Mouse (Mus musculus) MEL (cell line): Measurements from ENCODE around the gene Atp10a.

Experiments
- MEF2A ChIP-seq: IDR thresholded peaks from 2 replicates; pipeline ENCODE4 v1.6.1; 2014; ENCODE audit warnings: low read depth, mild to moderate bottlenecking, inconsistent platforms, low read length, improper control_type of control experiment; ENCODE audit not compliant: poor library complexity, insufficient replicate concordance, severe bottlenecking; ENCODE audit errors: extremely low read depth
- MXI1 ChIP-seq: IDR thresholded peaks from 2 replicates; pipeline ENCODE4 v1.6.1; 2011; ENCODE audit warnings: mild to moderate bottlenecking, low read depth, low read length, improper control_type of control experiment
- MYB ChIP-seq: IDR thresholded peaks from 2 replicates; pipeline ENCODE4 v1.6.1; 2011; ENCODE audit warnings: mild to moderate bottlenecking, low read depth, low read length, improper control_type of control experiment
- UBTF ChIP-seq: IDR thresholded peaks from 2 replicates; pipeline ENCODE4 v1.6.1; 2012; ENCODE audit warnings: low read depth, mild to moderate bottlenecking, inconsistent platforms, low read length, improper control_type of control experiment, moderate library complexity, borderline replicate concordance; ENCODE audit not compliant: insufficient read depth
- ZKSCAN1 ChIP-seq: IDR thresholded peaks from 2 replicates; pipeline ENCODE4 v1.6.1; 2012; ENCODE audit warnings: low read depth, mild to moderate bottlenecking, inconsistent platforms, low read length, improper control_type of control experiment, moderate library complexity

DNA sequence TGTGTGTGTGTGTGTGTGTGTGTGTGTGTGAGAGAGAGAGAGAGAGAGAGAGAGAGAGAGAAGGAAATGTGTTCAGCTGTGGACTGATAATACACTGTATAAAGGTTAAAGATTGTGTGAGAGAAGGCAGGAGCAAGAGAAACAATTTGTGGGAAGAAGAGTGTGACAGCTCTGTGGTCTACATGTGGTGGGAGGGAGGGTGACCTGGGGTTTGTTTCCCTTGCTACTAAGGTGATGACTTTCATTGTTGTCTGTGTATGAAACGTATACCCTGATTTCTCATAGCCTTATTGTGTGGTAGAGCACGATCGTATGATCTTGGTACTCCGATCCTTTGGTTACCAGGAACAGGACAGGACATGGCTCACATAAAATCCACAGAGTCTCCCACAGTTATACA, 45.3 kb downstream of the Atp10a start:
- TF ChIP-seq MEF2A = no peak
- no peak for TF ChIP-seq MXI1
- no peak for TF ChIP-seq MYB
- no peak for TF ChIP-seq ZKSCAN1
- TF ChIP-seq UBTF = no peak
